Mouse (Mus musculus): ENCODE data around the gene Cdkal1.

- TF ChIP-seq CTCF (IDR thresholded peaks at IDR 0.05; ENCODE audit: borderline replicate concordance, insufficient read depth, low read depth, low read length) (no peak; the same call in 1 of the 2 replicates), POLR2A (IDR thresholded peaks at IDR 0.05; ENCODE audit: borderline replicate concordance, insufficient read depth, low read length) (no peak)
Observed at GRCm38 (mm10) chr13:29501173-29501572, 354.3 kb downstream of the Cdkal1 start.
